Mouse (Mus musculus) urinary bladder, postnatal 36 days (tissue): ENCODE data around the gene Keg1.
"Not testable (repeated sequence)": the region's sequence is repeated elsewhere in the genome, so short reads cannot be mapped to it uniquely, and the experiment has no call there.

Experiments
- DNase-seq, 2 experiments: peaks; one replicate each; pipeline ENCODE4 v3.0.0; 2022; ENCODE audit warnings: low spot score in 2 of 2, mixed read lengths in 1 of 2

Keg1 gene

DNA sequence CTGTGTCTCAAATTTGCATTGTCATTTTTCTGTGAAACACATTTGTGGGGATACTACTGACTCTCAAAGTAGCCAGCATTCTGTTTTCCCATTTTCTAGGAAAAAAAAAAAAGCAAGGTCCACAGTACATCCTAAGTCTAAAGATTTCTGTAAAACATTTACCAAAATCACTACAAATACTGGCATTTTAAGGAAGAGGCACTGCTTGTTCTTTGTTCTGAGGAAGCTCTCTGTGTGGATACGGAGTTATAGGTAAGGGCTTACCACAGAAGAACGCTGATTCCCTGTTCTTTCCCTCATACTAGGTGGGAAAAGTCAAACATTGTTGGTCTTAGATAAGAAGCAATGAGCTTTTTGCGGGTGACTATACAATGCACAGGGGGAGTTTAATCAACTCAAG is at the start of gene Keg1:
TSS of gene Keg1 (plus strand) at position 197 of the 400 bp plus-strand sequence.
- DNase-seq: no peak

DNA sequence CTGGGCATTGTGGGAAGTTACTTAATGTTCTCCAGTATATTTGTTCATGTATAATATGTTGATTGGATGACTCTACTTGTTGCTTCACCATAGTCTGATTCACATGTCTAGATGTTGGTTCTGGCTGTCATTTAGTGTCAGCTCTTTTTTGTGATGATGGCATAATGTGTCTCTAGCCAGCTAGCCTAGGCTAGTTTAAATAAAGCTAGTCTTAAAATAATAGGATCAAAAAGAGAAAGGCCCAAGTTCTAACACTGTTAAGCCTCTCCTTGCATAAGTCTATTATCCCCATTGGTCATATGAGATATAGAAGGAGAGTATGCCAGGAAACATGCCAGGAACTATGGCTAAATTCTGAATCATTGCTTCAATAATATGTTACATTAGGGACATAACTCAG is 46.1 kb upstream of the Keg1 start:
- no peak for DNase-seq

DNA sequence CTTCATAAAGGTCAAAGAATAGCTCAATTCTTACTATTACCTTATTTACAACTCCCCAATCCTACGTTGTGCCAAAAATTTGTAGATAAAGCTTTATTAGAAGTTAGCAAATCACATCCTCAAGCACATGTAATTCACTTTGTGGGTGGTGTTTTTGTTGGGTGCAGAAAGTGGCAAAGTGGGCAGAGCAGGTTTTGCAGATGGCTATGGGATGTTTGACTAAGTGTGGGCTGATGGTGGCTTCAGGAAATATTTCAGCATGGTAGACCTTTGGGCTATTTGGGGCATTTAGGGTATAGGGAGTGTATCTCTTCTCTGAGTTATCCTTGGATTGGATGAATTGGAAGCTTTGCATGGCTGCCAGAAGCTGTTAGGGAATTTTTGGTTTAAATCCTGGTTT is 29.4 kb upstream of the Keg1 start:
- DNase-seq: no peak

DNA sequence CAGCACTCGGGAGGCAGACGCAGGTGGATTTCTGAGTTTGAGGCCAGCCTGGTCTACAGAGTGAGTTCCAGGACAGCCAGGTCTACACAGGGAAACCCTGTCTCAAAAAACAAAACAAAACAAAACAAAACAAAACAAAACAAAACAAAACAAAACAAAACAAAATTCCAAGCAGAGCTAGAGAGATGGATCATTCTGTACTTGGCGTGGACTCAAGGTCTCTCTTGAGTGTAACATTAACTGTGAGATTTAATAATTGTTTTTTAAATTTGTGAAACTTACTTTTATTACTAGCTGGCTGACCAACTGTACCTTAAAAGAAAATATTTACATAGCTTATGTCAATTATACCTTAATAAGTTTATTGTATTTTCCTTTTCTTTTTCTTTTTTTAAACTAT is 27.0 kb upstream of the Keg1 start:
- DNase-seq: not testable (repeated sequence)

DNA sequence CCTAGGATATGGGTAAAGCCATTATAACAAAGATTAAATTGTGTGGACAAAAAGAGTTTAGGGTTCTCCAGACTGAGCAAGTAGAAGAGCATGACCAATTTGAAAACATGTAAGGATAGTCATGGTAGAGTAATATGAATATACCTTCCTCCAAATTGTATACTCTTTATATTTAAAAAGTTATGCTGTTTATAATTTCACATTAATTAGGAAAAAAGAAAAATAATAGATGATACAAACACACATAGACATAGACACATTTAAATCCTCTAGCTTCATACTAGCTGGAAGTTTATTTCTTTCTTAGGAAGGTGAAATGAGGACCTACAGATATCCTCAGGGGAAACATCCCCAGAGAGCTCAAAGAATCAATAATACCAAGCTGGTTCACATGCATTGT is 25.4 kb upstream of the Keg1 start, which contains the start of gene Olfr1442:
TSS of gene Olfr1442 (plus strand) at position 301 of the 400 bp plus-strand sequence.
- DNase-seq: no peak

DNA sequence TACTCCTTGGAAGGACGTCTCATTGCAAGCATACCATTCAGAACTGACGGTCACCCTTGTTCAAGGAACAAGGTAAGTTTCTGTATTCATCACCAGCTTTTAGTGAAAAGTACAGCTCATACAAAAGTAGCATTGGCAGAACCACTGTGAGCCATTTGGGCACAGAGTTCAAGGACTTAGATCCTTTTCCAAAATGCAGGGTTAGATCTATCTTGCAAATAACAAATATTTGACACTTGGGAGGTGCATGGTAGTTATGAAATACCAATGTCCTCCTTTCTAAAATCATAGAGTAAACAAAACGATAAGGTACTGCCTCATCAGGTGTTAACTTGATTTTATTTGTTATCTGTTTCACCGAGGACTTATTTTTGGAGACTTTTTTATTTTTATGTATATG is 24.5 kb upstream of the Keg1 start:
- DNase-seq: no peak

DNA sequence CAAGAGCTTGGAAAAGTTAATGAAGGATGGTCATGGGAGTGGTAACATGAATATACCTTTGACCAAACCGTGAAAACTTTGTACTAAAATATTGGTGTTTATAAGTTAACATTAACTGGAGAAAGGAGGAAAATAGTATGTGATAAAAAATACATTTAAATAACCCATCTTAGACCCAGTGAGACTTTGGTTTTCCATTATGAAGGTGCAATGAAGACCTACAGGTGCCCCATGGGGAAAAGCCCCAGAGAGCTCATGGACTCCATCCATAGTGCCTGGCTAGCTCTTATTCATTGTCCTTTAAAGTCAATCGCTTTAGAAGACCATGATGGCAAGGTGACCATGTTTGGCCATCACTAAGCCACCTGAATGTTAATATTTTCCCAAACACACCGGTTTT is 17.8 kb upstream of the Keg1 start, which contains the start of gene Olfr1443:
TSS of gene Olfr1443 (plus strand) at position 301 of the 400 bp plus-strand sequence.
- DNase-seq: no peak

DNA sequence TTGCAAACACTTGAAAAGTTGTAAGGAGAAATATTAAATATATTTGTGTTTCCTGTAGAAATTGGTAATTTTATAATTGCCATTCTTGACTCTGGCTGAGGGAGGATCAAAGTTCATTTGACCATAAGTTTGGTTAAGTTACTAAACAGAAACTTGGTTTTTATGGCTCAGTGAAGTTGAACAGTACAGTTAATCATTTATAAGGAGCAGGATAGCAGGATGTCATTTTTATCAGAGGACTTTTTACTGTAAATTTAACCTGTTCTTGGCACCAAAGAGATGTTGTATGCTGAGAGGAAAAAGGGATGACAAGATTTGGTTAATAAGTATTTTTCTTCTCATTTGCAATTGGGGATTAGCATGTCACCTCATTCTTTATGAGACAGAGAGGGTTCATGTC is 10.9 kb upstream of the Keg1 start:
- no peak for DNase-seq

DNA sequence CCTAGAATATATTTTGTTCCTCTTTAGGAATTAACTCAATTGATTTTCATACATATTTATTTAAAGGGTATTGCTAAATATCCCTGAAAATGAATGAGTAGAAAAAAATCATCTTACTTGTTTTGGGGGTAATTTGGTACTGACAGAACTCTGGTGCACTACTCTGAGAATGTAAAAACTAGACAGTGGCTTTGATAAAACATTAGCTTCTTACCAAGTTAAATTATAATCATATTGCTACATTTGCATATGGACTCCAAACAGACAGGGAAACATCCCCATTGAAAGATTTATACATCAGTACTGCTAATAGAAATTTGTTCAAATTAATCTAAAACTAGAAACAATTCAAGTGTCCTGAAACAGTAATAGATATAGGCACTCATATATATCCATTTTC is 10.4 kb upstream of the Keg1 start:
- no peak for DNase-seq

DNA sequence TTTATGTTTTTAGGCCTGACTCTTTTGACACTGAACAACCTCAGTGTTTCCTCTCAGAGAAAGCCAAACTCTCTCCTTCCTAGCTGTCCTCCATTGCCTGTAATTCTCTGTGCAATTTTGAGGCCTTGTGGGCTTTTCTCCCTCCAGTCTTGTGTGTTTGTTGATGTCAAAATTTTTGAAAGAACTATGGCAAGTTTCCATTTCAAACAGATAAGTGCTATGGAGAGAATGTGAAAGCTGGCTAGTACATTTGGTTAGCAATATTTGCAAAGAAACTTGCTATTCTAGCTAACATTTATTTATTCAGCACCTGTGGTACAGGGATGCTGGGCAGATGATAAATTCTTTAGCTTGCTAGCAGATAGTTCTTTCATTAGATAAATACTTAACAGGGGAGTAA is 635 bp downstream of the Keg1 start:
- no peak for DNase-seq

DNA sequence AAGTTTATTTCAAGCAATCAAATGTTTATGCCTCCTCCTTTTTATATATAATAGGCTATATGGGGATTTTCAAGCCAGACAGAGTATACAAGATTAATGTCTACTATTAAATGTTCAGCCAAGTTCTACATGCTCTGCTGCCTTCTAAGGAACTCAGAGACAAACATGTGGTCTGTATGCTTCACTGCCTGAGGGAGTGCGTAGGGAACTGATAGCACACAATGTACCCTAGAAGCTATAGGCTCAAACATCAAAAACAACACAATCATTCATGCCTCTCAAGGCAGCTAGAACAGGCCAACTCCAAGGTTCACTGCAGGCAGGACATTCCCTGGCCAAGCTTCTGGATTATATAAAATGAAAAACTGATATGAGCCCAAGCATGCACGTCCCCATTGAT is 12.9 kb downstream of the Keg1 start:
- no peak for DNase-seq

DNA sequence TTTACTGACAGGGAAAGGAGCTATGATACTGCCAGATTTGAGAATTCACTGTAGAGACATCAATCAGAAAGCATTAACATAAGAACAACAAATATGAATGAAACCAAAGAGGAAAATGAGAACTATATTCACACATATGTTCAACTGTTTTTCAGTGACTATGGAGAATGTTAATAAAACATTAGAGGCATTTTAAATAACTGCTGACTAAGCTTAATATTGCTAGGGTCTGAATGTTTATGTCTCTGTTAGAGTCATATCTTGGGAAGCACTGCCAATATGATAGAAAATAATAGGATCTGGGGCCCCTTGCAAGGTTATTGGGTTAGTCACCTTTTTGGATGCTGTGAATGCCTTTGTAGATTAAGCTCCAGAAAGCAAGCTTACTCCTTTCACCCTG is 13.4 kb downstream of the Keg1 start:
- no peak for DNase-seq

DNA sequence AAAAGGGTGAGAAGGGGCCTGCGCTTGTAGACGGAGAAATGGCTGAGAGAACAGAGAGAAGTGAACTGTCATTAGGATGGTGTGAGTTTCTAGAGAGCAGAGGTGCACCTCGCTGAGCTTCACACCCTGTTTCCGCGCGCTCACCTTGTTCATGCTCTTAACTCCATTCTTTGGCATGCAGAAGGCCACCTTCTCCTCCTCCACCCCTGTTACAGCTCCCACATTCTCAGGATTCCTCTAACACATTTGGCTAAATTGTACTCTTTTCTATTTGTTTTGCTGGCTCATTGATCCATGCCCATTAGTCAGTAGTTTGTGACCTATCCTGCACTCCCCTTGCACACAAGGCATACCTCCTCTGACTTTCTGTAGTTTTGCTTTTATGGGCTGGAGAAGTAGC is 23.6 kb downstream of the Keg1 start:
- DNase-seq: no peak

DNA sequence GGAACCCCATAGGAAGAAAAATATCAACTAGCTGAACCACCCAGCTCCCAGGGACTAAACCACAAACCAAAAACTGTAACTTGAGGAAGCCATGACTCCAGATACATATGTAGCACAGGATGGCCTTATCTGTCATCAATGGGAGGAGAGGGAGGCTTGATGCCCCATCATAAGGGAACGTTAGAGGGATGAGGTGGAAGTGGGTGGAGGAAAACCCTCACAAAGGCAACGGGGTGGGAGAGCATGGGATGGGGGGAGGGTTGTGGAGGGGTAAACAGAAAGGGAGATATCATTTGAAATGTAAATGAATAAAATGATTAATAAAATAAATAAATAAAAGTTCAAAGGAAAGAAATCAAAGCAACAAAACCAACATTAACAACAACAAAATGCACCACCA is 24.9 kb downstream of the Keg1 start:
- no peak for DNase-seq

DNA sequence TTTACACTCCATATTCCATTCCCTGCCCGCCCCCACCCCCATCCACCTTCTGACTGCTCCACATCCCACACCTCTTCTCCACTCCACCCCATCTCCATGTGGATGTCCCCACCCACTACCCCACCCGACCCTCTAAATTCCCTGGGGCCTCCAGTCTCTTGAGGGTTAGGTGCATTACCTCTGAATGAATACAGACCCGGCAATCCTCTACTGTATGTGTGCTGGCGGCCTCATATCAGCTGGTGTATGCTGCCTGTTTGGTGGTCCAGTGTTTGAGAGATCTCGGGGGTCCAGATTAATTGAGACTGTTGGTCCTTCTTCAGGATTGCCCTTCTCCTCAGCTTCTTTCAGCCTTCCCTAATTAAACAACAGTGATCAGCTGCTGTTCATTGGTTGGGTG is 25.3 kb downstream of the Keg1 start:
- not testable (repeated sequence) for DNase-seq

DNA sequence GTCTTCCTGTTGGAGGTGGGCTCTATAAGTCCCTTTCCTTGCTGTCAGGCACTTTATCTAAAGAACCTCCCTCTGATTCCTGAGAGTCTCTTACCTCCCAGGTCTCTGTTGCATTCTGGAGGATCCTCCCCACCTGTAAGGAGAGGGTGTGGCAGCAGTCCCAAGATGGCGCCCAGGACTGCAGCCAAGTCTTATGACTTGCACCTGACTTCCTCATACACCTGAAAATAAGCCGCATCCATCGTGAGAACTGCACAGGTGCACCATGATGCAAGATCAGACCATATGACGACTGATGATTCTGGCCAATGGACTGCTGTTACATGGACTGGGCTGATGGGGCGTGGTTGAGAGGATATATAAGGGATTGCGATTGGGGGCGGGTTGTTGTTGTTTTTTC is 26.0 kb downstream of the Keg1 start:
- DNase-seq: not testable (repeated sequence)

DNA sequence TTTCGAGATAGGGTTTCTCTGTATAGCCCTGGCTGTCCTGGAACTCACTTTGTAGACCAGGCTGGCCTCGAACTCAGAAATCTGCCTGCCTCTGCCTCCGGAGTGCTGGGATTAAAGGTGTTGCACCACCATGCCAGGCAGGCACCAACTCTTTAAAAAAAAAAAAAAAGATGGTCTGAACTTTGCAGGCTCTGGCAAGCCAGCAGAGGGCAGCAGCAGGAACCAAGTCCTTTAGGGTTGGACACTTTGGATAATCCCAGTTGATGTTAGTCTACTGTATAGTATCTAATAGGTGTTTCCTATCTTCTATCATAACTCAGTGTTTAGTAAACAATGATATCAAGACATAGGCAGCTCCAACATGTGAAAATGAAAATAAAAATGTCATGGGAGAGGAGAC is 26.7 kb downstream of the Keg1 start:
- DNase-seq: peak; percentile 6 to 35

DNA sequence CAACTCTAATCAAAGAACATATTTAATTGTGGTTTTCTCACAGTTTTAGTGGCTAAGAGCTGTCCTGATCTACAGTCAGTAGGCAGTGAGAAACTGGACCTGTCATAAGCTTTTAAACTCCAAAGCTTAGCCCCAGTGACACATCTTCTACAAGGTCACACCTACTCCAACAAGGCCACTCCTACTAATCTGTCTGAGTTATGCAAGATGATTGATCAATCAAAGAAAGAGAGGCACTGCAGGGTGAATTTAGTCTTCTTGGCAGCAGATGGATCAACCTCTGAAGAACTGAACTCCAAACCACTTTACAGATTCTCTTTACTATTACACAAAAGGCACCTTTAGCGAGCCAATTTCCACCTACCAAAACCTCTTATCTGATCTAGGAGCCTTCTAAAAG is 30.3 kb downstream of the Keg1 start:
- no peak for DNase-seq

DNA sequence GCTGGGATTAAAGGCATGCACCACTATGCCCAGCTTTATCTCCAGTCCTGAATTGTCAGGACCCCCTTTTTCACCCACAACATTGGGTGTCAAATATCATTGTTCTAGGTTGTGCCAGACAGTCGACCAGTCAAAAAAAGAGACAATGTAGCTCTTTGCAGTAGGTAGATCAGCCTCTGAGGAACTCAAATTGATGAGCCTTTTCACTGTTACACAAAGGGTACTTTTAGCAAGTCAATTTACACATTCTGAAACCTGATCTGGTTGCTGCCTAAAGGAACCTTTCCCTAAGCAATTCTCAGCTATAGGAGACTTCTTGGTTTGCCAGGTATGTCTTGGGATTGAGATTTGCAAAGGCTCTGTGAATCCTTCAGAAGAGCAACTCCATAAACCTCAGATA is 35.5 kb downstream of the Keg1 start:
- no peak for DNase-seq

DNA sequence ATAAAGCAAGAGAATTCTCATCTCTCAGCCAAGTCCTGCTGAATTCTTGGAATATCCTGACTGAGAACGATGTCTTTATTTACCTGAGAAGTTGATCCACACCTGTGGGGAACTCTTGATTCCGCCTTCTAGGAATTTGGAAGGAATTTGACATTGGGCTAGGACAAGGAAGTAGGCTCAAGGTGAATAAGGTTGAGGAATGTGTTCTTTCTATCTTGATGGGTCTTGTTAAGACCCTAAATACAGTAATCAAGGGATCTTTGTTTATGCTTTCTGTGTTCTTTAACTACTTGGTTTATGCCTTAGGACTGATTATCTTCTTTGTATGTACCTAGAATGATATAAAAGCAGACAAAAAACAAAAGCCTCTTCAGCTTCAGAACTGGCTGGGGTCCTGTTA is 36.4 kb downstream of the Keg1 start:
- DNase-seq: no peak

DNA sequence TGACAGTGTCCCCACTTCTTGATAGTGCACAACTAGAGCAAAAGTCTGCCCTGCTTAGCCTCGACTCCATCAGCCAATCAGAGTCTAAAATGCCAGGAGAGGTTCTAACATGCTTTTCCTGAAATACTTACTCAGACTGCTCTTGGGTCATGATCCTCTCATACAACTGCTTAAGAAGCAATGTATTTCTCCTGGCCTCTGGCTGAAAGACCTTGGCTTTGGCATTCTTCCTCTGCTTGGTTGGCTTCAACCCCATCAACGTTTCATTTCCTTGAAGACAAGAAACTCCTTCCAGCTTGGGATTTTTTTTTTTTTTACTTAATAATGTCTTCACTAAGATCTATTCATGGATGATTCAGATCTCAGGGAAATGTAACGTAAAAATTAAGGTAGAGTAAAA is 60.7 kb downstream of the Keg1 start:
- no peak for DNase-seq

DNA sequence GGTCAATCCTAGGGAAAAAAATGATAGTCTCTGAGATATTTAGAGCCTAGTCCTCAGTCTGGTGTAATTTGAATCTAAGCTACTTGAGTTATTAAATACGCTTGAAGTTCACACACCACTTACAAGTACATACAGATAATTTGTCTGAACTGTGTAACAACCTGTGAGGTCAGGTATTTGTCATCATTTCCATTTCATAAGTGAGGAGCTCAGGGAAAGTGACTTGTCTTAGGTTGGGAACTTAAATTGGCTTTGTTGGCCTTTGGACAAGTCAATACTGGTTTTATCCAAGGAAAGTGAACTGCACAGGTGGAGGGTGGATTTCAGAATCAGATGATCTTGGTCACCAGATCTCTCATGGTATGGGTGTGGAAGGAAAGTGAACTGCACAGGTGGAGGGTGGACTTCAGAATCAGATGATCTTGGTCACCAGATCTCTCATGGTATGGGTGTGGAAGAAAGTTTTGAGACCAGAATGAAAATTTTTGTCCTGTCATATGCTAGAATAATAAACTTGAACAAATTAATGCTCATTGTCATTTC is 63.4 kb downstream of the Keg1 start:
- no peak for DNase-seq

DNA sequence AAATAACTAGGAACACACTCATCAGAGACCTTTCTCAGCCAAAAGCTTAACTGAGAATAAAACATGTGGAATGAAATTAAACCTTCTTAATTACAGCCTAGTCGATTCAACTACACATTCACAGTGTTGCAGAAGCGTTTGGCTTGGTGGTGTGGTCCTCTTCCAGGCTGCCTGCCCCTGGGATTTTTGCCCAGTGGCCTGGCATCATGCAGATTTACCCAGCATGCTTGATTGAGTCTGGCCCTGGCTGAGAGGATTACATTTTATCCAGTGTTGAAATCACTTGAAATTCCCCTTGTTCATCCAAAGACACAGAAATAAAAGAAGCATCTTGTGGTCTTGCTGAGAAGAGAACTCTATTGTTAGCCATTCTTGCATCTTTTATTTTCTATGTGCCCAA is 64.1 kb downstream of the Keg1 start:
- peak in 1 of 2 experiments; percentile 63 for DNase-seq
